Mouse (Mus musculus) inflammation-experienced regulatory T-cells, adult 6 months (primary cell): ENCODE measurements around the gene March6. TPM values are rescaled to one million over a fixed set of nuclear protein-coding genes. Genes with fewer than 3 reads are reported as not detected.

Experiments
- ATAC-seq: one replicate; pipeline ENCODE4 v1.8.0; 2017
- polyA plus RNA-seq, 3 experiments: library from polyadenylated mRNA; unstranded; fragments of 100-300 nt; shearing (Covaris generic); gene quantifications; one replicate each; pipeline ENCODE4 v1.2.1; 2017

The March6 gene
- polyA plus RNA-seq, 3 experiments from 2014 or later: 21.4 to 25.1 (median 22.7) TPM

- no peak for ATAC-seq
Measured at GRCm38 (mm10) chr15:31414179-31414898, 116.5 kb downstream of the March6 start.

DNA sequence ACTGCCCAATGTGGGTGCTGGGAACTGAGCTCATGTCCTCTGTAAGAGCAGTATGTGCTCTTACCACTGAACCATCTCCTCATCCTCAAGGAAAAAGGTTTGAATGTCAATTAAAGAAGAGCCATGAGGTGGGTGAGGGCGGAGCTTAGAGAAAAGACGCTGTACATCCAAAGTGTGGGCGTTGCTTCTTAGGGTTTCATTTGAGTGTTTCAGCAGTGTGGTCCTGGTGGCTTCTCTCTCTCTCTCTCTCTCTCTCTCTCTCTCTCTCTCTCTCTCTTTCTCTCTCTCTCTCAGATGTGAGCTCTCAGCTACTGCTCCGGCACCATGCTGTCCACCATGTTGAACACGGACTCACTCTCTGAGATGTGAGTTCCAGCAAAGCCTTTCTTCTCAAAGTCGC lies 117.2 kb downstream of the March6 start:
- no peak for ATAC-seq

- no peak for ATAC-seq
Measured at GRCm38 (mm10) chr15:31412933-31413332, 117.9 kb downstream of the March6 start.

DNA sequence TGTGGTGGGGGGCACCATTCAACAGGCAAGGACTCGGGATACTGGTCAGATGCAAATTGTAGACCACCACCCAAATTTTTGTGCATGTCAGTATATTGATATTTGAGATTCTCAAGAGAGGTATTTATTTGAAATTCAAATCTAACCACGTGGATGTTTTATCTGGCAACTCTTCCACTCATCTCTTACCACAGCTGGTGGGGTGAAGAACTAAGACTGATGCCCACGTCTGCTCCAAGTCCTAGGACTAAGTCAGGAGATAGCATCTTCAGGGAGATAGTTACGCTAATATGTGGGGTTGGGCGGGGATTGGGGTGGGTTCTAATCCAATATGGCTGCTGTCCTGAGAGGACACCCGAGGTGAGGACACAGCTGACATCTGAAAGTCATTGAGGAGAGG lies 118.4 kb downstream of the March6 start:
- ATAC-seq: no peak

GRCm38 (mm10) chr15:31407490-31407889 lies 123.4 kb downstream of the March6 start:
- no peak for ATAC-seq

GRCm38 (mm10) chr15:31406881-31407280 lies 124.0 kb downstream of the March6 start:
- no peak for ATAC-seq

Other genes starting within 250 kb of the March6 start
- gene Ankrd33b, start 163.3 kb downstream of the March6 start, polyA plus RNA-seq: not detected
- 1 to 10 TPM in 1 of 3 experiments, not detected in 2; 1.0 TPM for gene Ropn1l, start 77.3 kb downstream of the March6 start, polyA plus RNA-seq
- not detected for gene Cmbl, start 34.3 kb upstream of the March6 start, polyA plus RNA-seq
- 100 to 1,000 TPM; 381 to 446 (median 430) TPM for gene Cct5, start 70.8 kb upstream of the March6 start, polyA plus RNA-seq
- gene Fam173b, start 70.8 kb upstream of the March6 start, polyA plus RNA-seq: 10 to 100 TPM; 22.1 to 28.3 (median 25.9) TPM